Mouse (Mus musculus): ENCODE data around the gene Syk. TPM values are rescaled to one million over a fixed set of nuclear protein-coding genes. Genes with fewer than 3 reads are reported as not detected.

The Syk gene
- polyA plus RNA-seq, 3 experiments from 2014 or later = 0.16 to 1.1 (median 0.97) TPM

DNA sequence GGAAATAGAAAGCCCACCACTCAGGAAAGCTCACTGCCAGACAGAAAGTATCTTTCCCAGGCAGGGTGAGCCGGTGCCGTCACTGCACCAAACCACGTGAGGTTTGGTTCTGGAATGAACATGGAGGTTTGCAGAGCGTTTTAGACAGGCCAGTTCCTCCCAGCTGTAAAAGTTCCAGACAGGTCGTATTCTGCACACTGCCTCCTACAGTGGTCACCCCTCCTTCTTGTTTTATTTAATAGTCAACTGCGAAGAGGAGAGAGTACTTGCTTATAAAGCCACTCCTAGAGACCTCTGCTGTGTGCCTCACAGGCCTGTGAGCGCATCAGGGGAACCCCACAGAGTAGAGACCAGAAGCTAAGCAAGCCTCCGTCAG lies 69.3 kb downstream of the Syk start:
- ATAC-seq = no peak

DNA sequence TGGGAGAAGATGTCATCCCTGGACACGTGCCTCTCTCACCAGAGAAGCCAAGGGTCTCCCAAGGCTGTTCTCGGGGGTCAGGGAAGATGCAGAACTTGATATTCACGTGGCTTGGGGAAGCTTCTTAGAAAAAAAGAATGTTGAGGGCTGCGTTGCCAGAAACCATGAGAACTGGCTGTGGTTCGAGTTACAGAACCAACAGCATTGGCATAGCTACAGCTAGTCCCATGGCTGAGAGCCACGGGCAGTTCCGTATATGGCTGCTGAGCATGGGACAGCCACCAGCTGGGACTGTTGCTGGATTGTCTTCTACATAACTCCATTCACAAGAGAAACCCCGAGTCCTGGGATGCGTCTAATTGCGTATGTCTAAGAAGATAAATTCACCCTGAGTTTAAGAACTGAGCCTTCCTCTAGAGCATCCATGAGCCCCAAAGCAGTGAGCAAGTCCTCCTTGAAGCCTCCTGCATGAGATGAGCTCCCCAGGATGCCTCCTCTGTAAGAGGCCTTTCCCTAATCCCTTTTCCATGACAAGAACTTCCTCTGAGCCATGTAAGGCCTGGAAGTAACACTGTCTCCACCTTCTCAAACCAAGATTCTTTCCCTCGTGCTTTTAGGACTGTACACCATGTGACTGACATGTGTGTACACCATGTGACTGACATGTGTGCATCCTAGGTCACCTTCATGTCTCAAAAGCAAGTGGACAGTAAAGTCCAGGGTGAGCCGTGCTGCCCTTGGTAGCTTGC lies 71.3 kb downstream of the Syk start:
- ATAC-seq = no peak

- no peak for ATAC-seq
Observed at GRCm38 (mm10) chr13:52654830-52655308, 71.9 kb downstream of the Syk start.

GRCm38 (mm10) chr13:52657966-52658365 lies 75.0 kb downstream of the Syk start:
- no peak for ATAC-seq

DNA sequence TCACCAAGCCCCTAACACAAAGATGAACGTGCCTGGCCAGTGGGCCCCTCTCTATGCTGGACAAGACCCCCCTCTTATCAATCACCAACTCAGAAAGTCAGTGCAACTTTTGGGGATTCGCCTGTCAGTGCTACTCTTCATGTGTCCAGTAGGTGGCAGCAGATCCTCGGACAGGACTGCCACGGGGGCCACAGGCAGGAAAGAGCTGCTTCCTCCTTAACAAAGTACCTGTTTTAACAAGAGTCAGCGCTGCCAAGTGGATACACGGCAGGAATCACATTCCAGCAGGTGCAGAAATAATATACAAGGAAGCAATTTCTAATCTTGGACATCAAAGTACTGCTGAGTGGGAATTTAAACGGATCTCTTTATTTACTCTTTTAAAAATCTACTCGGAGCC lies 75.5 kb downstream of the Syk start:
- no peak for ATAC-seq

GRCm38 (mm10) chr13:52659171-52659665 lies 76.2 kb downstream of the Syk start:
- ATAC-seq = no peak

DNA sequence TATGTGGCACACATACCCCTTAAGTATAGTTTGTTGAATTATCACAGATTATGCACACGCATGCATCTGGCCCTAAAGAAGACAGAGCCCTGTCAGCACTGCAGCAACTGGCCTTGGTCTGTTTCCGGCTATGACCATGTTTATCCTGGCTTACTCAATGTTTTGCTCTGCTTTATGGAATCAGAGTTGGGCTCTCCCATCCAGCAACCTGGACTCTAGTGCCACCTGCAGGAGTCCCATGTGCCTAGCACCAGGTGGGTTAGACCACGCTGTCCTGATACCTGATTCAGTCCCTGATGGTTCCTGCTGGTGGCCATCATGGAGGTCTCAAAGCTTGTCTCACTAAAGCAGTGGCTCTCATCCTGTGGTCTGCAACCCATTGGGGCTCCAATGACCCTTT lies 86.9 kb downstream of the Syk start:
- ATAC-seq = no peak

DNA sequence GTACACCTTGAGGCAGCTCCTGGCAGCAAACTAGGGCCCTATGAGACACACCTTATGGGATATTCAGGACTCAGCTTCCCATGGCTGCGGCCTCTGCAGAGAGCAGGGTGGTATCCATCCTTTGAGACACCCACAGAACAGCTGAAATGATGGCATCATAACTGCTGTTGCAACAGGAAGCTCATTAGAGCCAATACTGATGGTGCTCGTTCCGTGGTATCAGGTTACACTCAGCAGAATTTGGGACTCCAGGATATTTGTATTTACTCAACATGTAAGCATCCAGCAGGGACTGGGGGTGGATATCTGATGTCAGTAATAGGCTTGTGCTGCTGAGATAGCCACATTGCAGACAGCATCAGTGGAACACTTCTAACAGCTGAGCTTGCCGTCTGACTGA lies 90.3 kb downstream of the Syk start:
- ATAC-seq = no peak

DNA sequence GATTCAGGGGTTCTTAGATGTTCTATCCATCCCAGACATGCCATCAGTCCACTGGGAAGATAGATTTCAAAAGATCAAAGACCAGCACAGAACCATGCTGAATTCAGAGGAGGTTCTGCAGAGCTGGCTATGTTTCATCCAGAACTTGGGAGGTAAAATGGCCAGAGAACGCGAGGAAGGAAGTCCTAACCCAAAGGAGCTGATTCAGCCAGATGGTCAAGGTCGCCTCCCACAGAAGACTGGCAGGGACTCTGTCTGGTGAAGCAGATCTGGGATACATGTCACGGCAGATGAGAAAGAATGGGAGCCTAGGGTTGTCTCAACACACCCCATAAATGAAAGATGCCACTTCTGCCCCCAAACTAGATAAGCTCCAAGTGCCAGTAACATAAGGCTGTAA lies 90.9 kb downstream of the Syk start:
- ATAC-seq = no peak

DNA sequence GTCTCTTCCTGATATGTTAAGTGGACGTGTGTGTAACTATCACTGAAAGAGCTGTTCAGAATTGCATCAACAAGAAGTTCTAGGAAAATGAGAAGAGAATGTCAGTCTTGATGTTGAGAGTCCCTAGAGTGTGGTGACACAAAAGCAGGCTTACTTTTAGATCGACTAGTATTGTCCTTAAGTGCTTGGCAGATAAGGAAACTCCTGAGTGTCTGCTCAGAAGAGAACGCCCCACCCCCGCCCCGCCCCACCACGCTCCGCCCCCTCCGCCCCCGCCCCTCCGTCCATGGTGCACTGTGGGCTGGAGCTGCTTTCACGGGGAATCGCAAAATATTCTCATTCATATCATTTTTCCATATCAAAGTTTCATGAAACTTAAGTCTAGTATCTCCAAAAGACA lies 91.9 kb downstream of the Syk start:
- ATAC-seq = no peak

- ATAC-seq = no peak
Observed at GRCm38 (mm10) chr13:52675526-52676294, 92.7 kb downstream of the Syk start.

DNA sequence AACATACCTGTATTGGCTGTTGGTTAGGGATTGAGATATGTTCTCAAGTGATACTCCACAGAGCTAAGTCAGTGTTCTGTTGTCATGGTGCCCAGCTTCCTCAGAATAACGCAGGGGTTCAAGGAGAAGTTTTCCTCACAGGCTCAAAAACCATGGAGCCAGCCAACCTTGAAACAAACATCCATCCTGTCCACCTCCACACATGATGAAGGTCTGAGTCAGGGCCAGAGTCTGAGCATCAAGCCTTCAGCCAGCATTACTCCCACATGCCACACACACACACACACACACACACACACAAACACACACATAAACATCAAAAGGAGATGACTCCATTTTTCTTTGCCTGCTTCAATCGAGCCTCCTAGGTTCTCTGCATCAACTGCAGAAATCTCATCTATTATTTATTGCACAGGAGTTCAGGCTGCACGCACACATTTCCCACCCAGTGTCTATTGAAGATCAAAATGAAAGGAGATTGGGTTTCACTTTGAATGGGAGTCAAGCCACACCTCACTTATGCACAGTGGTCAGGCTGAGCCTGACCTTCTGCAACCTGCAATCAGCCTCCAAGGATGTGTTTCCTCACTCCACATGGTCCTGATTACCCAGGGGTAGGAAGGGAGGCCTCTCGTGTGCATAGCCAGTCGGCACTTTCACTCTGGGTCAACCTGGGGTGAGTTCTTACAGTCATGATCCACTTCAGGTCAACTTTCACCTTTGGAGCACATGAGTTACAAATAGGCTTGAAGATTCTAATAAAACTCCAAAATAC lies 93.9 kb downstream of the Syk start:
- no peak for ATAC-seq

GRCm38 (mm10) chr13:52679906-52680305 lies 96.9 kb downstream of the Syk start:
- ATAC-seq = no peak

DNA sequence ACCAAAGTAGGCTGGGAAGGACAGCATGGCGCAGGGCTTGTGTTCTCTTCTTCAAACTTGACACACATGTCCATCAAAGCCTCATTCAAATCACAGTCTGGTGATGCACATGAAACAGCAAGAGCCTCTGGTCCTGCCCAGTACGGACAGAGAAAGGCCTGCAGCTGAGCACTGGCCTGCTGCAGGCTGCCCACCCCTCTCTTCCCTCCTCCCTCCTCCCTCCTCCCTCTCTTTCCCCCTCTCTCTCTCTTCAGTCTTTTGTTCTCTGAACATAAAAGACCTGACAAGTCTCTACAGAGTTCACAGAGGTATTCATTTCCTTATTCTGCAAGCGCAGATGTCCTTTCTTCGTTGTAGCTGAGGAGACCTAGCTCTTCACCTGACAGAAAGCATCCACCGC lies 99.1 kb downstream of the Syk start:
- ATAC-seq = no peak

DNA sequence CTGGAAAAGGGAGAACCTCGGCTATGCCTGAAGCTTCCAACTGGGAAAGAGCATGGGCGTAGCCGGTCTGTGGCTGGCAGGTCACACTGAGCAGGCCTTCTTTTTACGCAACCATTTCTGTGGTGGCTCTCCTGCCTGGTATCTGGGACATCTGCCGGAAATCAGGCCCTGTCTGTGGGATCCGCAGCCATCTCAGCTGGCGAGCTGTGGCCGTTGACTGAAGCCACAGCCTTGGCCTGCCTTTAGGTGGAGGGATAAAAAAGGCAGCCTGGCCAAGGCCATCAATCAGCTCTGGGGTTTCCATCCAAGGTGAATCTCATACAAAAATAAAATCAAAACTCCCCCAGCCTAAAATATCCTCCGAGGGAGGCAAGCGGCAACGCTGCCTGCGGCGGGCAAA lies 107.5 kb downstream of the Syk start:
- no peak for ATAC-seq

DNA sequence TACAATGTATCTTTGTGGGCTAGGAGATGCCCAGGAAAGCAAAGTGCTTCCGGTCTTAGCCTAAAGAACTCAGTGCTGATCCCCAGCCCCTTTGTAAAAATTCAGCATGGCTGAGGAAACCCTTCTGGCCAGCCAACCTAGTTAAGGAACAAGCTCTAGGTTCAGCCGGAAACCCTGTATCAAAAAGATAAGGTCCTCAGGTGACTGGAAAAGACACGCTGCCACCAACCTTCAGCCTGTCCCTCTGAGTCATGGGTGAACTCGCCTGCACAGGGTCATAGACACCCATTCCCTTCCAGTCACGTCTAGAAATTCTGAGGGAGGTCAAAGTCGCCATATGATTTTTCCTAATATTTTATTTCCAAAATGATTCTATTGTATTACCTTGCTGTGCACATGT lies 109.3 kb downstream of the Syk start:
- no peak for ATAC-seq

DNA sequence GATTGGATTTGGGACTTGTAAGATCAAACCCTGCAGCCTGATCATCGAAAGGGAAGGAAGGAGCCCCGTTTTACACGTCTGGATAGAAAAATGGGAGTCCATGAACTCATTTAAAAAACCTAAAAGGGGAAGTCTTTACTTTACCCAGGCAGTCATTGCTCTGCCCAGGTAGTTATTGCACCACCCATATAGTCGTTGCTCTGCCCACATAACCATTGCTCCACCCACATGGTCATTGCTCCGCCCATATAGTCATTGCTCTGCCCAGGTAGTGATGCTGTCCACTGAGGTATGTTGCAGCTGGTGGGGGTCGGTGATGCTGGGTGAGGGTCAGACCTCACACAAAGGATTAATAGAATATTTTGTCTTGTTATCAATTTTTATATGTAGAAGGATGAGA lies 111.9 kb downstream of the Syk start:
- no peak for ATAC-seq

Other genes with a start within 250 kb of the Syk start
- gene Diras2, start 51.9 kb upstream of the Syk start, polyA plus RNA-seq (2017; shearing (Covaris generic)) = not detected

Measured in inflammation-experienced regulatory T-cells, adult 6 months (primary cell).